ENCODE assay signal across 23 mouse cellular contexts in the genomic region with DNA sequence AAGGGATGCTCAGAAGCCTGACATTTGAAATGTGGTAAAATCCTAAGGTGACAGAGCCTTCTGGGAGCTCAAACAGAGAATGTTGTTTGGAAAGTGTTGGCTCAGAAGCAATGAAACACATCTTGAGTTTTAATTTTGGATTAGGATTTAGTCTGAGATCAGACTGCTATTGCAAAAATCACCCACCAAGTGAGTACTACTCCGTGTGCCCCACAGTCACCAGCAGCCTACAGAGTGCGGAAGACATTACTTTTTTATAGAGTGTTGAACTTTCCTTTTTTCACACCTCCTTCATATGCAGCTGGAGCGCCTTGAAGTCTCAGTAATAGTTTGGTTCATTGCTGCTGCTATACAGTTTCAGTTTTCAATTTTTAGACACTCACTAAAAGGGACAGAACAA.
DNase-seq lines count a peak whose midpoint lies in the region; ATAC-seq and TF ChIP-seq lines count a peak whose summit lies in the region.
"Had no signal": no experiment of that assay in that cellular context is flagged by ENCODE, and none has a peak within 500 bp of the region (broad histone marks: within the 10 kb centered on the region; RNA-seq: fewer than 3 reads in every experiment).

No protein-coding gene starts in this region.

- H3K27me3 ChIP-seq in forebrain, postnatal 0 days (ENCODE audit: insufficient read depth, low read length) = no peaks in the 10 kb centered on the region
- no peaks in the 10 kb centered on the region for H3K27me3 ChIP-seq in forebrain, embryonic 13.5 days
- H3K27me3 ChIP-seq: embryonic facial prominence, embryonic 12.5 days; forebrain, embryonic 12.5 days; hindbrain, embryonic 13.5 days; midbrain, embryonic 12.5 days; neural tube, embryonic 15.5 days had no signal

- peak; percentile 2 for DNase-seq in forebrain, postnatal 0 days
- peak; percentile 51 to 52 for DNase-seq in right cerebral cortex, adult 2 months (ENCODE audit: low spot score in 2 of 2)
- DNase-seq in right cerebral cortex, postnatal 14 days = no peak
- peak; percentile 28 to 43 for DNase-seq in right cerebral cortex, postnatal 10 days (ENCODE audit: low spot score in 2 of 2)
- DNase-seq: adrenal gland, adult 8-10 months; cerebellum, adult 2 months; cerebellum, postnatal 25 days; gastrocnemius, postnatal 36 days; heart, adult 2 months; heart, postnatal 36 days; kidney, adult 18-20 months; kidney, postnatal 4 days; thymus, postnatal 14 days had no signal

- no peaks in the 10 kb centered on the region for H3K4me1 ChIP-seq in forebrain, postnatal 0 days (ENCODE audit: insufficient read depth)
- H3K4me1 ChIP-seq in forebrain, embryonic 13.5 days = no peaks in the 10 kb centered on the region
- H3K4me1 ChIP-seq: embryonic facial prominence, embryonic 12.5 days; forebrain, embryonic 12.5 days; hindbrain, embryonic 13.5 days; midbrain, embryonic 12.5 days; neural tube, embryonic 15.5 days had no signal

- no peaks in the 10 kb centered on the region for H3K36me3 ChIP-seq in forebrain, postnatal 0 days (ENCODE audit: insufficient read depth)
- H3K36me3 ChIP-seq in forebrain, embryonic 13.5 days (ENCODE audit: poor library complexity, severe bottlenecking) = no peaks in the 10 kb centered on the region
- H3K36me3 ChIP-seq: embryonic facial prominence, embryonic 12.5 days; forebrain, embryonic 12.5 days; hindbrain, embryonic 13.5 days; midbrain, embryonic 12.5 days; neural tube, embryonic 15.5 days had no signal

- no peak overlapping the region for H3K27ac ChIP-seq in forebrain, postnatal 0 days (ENCODE audit: low read depth, low read length)
- no peak overlapping the region for H3K27ac ChIP-seq in forebrain, embryonic 13.5 days
- H3K27ac ChIP-seq: embryonic facial prominence, embryonic 12.5 days; forebrain, embryonic 12.5 days; heart, adult 2 months; hindbrain, embryonic 13.5 days; macrophage; midbrain, embryonic 12.5 days; neural tube, embryonic 15.5 days had no signal

- ATAC-seq in forebrain, postnatal 0 days = 0 out of 2 replicates have a peak, but pooled peaks have one; percentile 23
- ATAC-seq in forebrain, embryonic 13.5 days = no peak
- no peak for ATAC-seq in megakaryocyte-erythroid progenitor cell, adult 5-6 weeks (replicated peaks; ENCODE audit: low FRiP score, low TSS enrichment, poor library complexity, severe bottlenecking)
- ATAC-seq in erythroid progenitor cell, adult 5-6 weeks (replicated peaks; ENCODE audit: low FRiP score, poor library complexity, severe bottlenecking) = no peak
- ATAC-seq: activated CD4-positive, CD25-positive, alpha-beta regulatory T cell, adult 4 months had no signal

- H3K4me3 ChIP-seq in forebrain, postnatal 0 days (ENCODE audit: low read depth, low read length) = no peak overlapping the region
- H3K4me3 ChIP-seq in forebrain, embryonic 13.5 days = no peak overlapping the region
- H3K4me3 ChIP-seq: embryonic facial prominence, embryonic 12.5 days; forebrain, embryonic 12.5 days; heart, adult 2 months; hindbrain, embryonic 13.5 days; midbrain, embryonic 12.5 days; neural tube, embryonic 15.5 days had no signal

- no peak for TF ChIP-seq CTCF in forebrain, postnatal 0 days (IDR thresholded peaks at IDR 0.05; ENCODE audit: low read depth)

- H3K9ac ChIP-seq in forebrain, postnatal 0 days = no peak overlapping the region
- no peak overlapping the region for H3K9ac ChIP-seq in forebrain, embryonic 13.5 days
- H3K9ac ChIP-seq: embryonic facial prominence, embryonic 12.5 days; forebrain, embryonic 12.5 days; hindbrain, embryonic 13.5 days; midbrain, embryonic 12.5 days; neural tube, embryonic 15.5 days had no signal

- 74% methylated on average over 3 of the region's 3 CpGs for WGBS in forebrain, postnatal 0 days
- 87% methylated on average over 3 of the region's 3 CpGs for WGBS in forebrain, embryonic 13.5 days

- no peaks in the 10 kb centered on the region for H3K9me3 ChIP-seq in forebrain, postnatal 0 days (ENCODE audit: low read length)
- H3K9me3 ChIP-seq in forebrain, embryonic 13.5 days (replicated peaks) = no peaks in the 10 kb centered on the region
- H3K9me3 ChIP-seq: embryonic facial prominence, embryonic 12.5 days; forebrain, embryonic 12.5 days; hindbrain, embryonic 13.5 days; midbrain, embryonic 12.5 days; neural tube, embryonic 15.5 days had no signal

- H3K4me2 ChIP-seq in forebrain, postnatal 0 days (ENCODE audit: low read depth) = no peak overlapping the region
- no peak overlapping the region for H3K4me2 ChIP-seq in forebrain, embryonic 13.5 days
- H3K4me2 ChIP-seq: embryonic facial prominence, embryonic 12.5 days; forebrain, embryonic 12.5 days; hindbrain, embryonic 13.5 days; midbrain, embryonic 12.5 days; neural tube, embryonic 15.5 days had no signal
